Mouse (Mus musculus): Measurements from ENCODE around the gene Snrk. TPM values are rescaled to one million over a fixed set of nuclear protein-coding genes. Genes with fewer than 3 reads are reported as not detected.

Snrk gene
- polyA plus RNA-seq (2015; fragmentation: Nextera tagmentation; extraction: Ambion mirVana) = 73.0 and 84.7 TPM in 2 replicates

- no peaks in the 10 kb centered on the region for H3K9me3 ChIP-seq
- H3K4me1 ChIP-seq = peaks cover 14% of the 10 kb centered on the region
- H3K9ac ChIP-seq (replicated peaks) = peak within 1 kb of the TSS; percentile 81
- peak within 1 kb of the TSS; percentile 93 for H3K27ac ChIP-seq (replicated peaks)
- under 1% methylated on average over 62 of the region's 67 CpGs for WGBS
- peak within 1 kb of the TSS; percentile 60 for H3K4me3 ChIP-seq
- no peaks in the 10 kb centered on the region for H3K36me3 ChIP-seq
- ATAC-seq (replicated peaks) = peak; percentile 97
- H3K4me2 ChIP-seq (replicated peaks) = peak within 1 kb of the TSS; percentile 55
- H3K27me3 ChIP-seq = no peaks in the 10 kb centered on the region
Observed at GRCm38 (mm10) chr9:122117112-122117616, at the start of gene Snrk. Gene Snrk, plus strand, starts transcription at chr9:122117266.

- Histone ChIP-seq H3K27ac (replicated peaks) (no peak overlapping the region), H3K27me3 (no peaks in the 10 kb centered on the region), H3K4me2 (replicated peaks) (no peak overlapping the region), H3K9ac (replicated peaks) (no peak overlapping the region), H3K4me1 (no peaks in the 10 kb centered on the region), H3K9me3 (no peaks in the 10 kb centered on the region), H3K36me3 (no peaks in the 10 kb centered on the region), H3K4me3 (no peak overlapping the region)
- no peak for ATAC-seq (replicated peaks)
- WGBS = 65% methylated on average over 2 of the region's 2 CpGs
Observed at GRCm38 (mm10) chr9:122067654-122068053, 49.4 kb upstream of the Snrk start.

GRCm38 (mm10) chr9:122069560-122070174, 47.4 kb upstream of the Snrk start:
- WGBS = 84% methylated on average over 11 of the region's 11 CpGs
- no peak overlapping the region for H3K9ac ChIP-seq (replicated peaks)
- H3K4me1 ChIP-seq = no peaks in the 10 kb centered on the region
- H3K4me3 ChIP-seq = no peak overlapping the region
- H3K27ac ChIP-seq (replicated peaks) = no peak overlapping the region
- no peak overlapping the region for H3K4me2 ChIP-seq (replicated peaks)
- no peak for ATAC-seq (replicated peaks)
- H3K9me3 ChIP-seq = no peaks in the 10 kb centered on the region
- H3K27me3 ChIP-seq = no peaks in the 10 kb centered on the region
- no peaks in the 10 kb centered on the region for H3K36me3 ChIP-seq

GRCm38 (mm10) chr9:122073980-122074379, 43.1 kb upstream of the Snrk start:
- H3K9ac ChIP-seq (replicated peaks) = no peak overlapping the region
- no peaks in the 10 kb centered on the region for H3K27me3 ChIP-seq
- no peak overlapping the region for H3K4me2 ChIP-seq (replicated peaks)
- peaks cover 6% of the 10 kb centered on the region; the same call in 1 of the 2 replicates for H3K4me1 ChIP-seq
- WGBS = 67% methylated on average over 2 of the region's 2 CpGs
- no peak for ATAC-seq (replicated peaks)
- no peaks in the 10 kb centered on the region for H3K36me3 ChIP-seq
- no peaks in the 10 kb centered on the region for H3K9me3 ChIP-seq
- H3K27ac ChIP-seq (replicated peaks) = no peak overlapping the region
- H3K4me3 ChIP-seq = no peak overlapping the region

GRCm38 (mm10) chr9:122074575-122074974, 42.5 kb upstream of the Snrk start:
- Histone ChIP-seq H3K9ac (replicated peaks) (no peak overlapping the region), H3K4me1 (peaks cover 8% of the 10 kb centered on the region; the same call in 1 of the 2 replicates), H3K36me3 (no peaks in the 10 kb centered on the region), H3K9me3 (no peaks in the 10 kb centered on the region), H3K4me3 (no peak overlapping the region), H3K27ac (replicated peaks) (no peak overlapping the region), H3K4me2 (replicated peaks) (no peak overlapping the region), H3K27me3 (no peaks in the 10 kb centered on the region)
- 94% methylated on average over 13 of the region's 13 CpGs for WGBS
- no peak for ATAC-seq (replicated peaks)

- Histone ChIP-seq H3K27ac (replicated peaks) (peak overlapping the region; percentile 15; the same call in 1 of the 2 replicates), H3K27me3 (no peaks in the 10 kb centered on the region), H3K9ac (replicated peaks) (no peak overlapping the region), H3K9me3 (no peaks in the 10 kb centered on the region), H3K36me3 (no peaks in the 10 kb centered on the region), H3K4me1 (peaks cover 8% of the 10 kb centered on the region; the same call in 1 of the 2 replicates), H3K4me2 (replicated peaks) (no peak overlapping the region), H3K4me3 (no peak overlapping the region)
- WGBS = 58% methylated on average over 5 of the region's 5 CpGs
- no peak for ATAC-seq (replicated peaks)
Observed at GRCm38 (mm10) chr9:122078456-122078855, 38.6 kb upstream of the Snrk start.

GRCm38 (mm10) chr9:122083698-122084097, 33.4 kb upstream of the Snrk start:
- H3K9ac ChIP-seq (replicated peaks) = no peak overlapping the region
- no peaks in the 10 kb centered on the region for H3K27me3 ChIP-seq
- H3K4me1 ChIP-seq = peaks cover 7% of the 10 kb centered on the region
- 81% methylated on average over 4 of the region's 4 CpGs for WGBS
- H3K4me2 ChIP-seq (replicated peaks) = no peak overlapping the region
- H3K9me3 ChIP-seq = no peaks in the 10 kb centered on the region
- H3K4me3 ChIP-seq = no peak overlapping the region
- H3K36me3 ChIP-seq = no peaks in the 10 kb centered on the region
- no peak for ATAC-seq (replicated peaks)
- H3K27ac ChIP-seq (replicated peaks) = no peak overlapping the region

GRCm38 (mm10) chr9:122084175-122084574, 32.9 kb upstream of the Snrk start:
- no peak overlapping the region for H3K4me3 ChIP-seq
- no peak overlapping the region for H3K4me2 ChIP-seq (replicated peaks)
- ATAC-seq (replicated peaks) = no peak
- H3K36me3 ChIP-seq = no peaks in the 10 kb centered on the region
- no peak overlapping the region for H3K27ac ChIP-seq (replicated peaks)
- H3K9ac ChIP-seq (replicated peaks) = no peak overlapping the region
- 60% methylated on average over 4 of the region's 4 CpGs for WGBS
- no peaks in the 10 kb centered on the region for H3K27me3 ChIP-seq
- H3K4me1 ChIP-seq = peaks cover 3% of the 10 kb centered on the region; the same call in 1 of the 2 replicates
- no peaks in the 10 kb centered on the region for H3K9me3 ChIP-seq

- Histone ChIP-seq H3K9me3 (no peaks in the 10 kb centered on the region), H3K4me3 (no peak overlapping the region), H3K9ac (replicated peaks) (no peak overlapping the region), H3K27ac (replicated peaks) (no peak overlapping the region), H3K4me2 (replicated peaks) (no peak overlapping the region), H3K27me3 (no peaks in the 10 kb centered on the region), H3K4me1 (peaks cover 3% of the 10 kb centered on the region; the same call in 1 of the 2 replicates), H3K36me3 (no peaks in the 10 kb centered on the region)
- no peak for ATAC-seq (replicated peaks)
- 76% methylated on average over 4 of the region's 4 CpGs for WGBS
Observed at GRCm38 (mm10) chr9:122084636-122085035, 32.4 kb upstream of the Snrk start.

- Histone ChIP-seq H3K4me1 (peaks cover 3% of the 10 kb centered on the region; the same call in 1 of the 2 replicates), H3K4me2 (replicated peaks) (no peak overlapping the region), H3K36me3 (no peaks in the 10 kb centered on the region), H3K4me3 (no peak overlapping the region), H3K27ac (replicated peaks) (no peak overlapping the region), H3K27me3 (no peaks in the 10 kb centered on the region), H3K9ac (replicated peaks) (no peak overlapping the region), H3K9me3 (no peaks in the 10 kb centered on the region)
- WGBS = 18% methylated on average over 6 of the region's 6 CpGs
- no peak for ATAC-seq (replicated peaks)
Observed at GRCm38 (mm10) chr9:122085055-122085454, 32.0 kb upstream of the Snrk start.

- Histone ChIP-seq H3K4me1 (peaks cover 3% of the 10 kb centered on the region; the same call in 1 of the 2 replicates), H3K4me3 (no peak overlapping the region), H3K9ac (replicated peaks) (no peak overlapping the region), H3K27me3 (no peaks in the 10 kb centered on the region), H3K27ac (replicated peaks) (no peak overlapping the region), H3K9me3 (no peaks in the 10 kb centered on the region), H3K36me3 (no peaks in the 10 kb centered on the region), H3K4me2 (replicated peaks) (no peak overlapping the region)
- no peak for ATAC-seq (replicated peaks)
- 68% methylated on average over 3 of the region's 3 CpGs for WGBS
Observed at GRCm38 (mm10) chr9:122085550-122086205, 31.4 kb upstream of the Snrk start.

- no peaks in the 10 kb centered on the region for H3K27me3 ChIP-seq
- H3K9ac ChIP-seq (replicated peaks) = no peak overlapping the region
- WGBS = 80% methylated on average over 6 of the region's 6 CpGs
- peaks cover 3% of the 10 kb centered on the region; the same call in 1 of the 2 replicates for H3K4me1 ChIP-seq
- H3K4me2 ChIP-seq (replicated peaks) = no peak overlapping the region
- H3K27ac ChIP-seq (replicated peaks) = no peak overlapping the region
- no peak for ATAC-seq (replicated peaks)
- H3K4me3 ChIP-seq = no peak overlapping the region
- H3K9me3 ChIP-seq = no peaks in the 10 kb centered on the region
- no peaks in the 10 kb centered on the region for H3K36me3 ChIP-seq
Observed at GRCm38 (mm10) chr9:122087086-122087485, 30.0 kb upstream of the Snrk start.

All from forebrain, embryonic 15.5 days (tissue).